Mouse (Mus musculus) neural tube, embryonic 13.5 days (tissue): ENCODE results near the gene Tmc3. TPM values are rescaled to one million over a fixed set of nuclear protein-coding genes. Genes with fewer than 3 reads are reported as not detected.

ENCODE experiments used
- ATAC-seq: fragments of 200-750 bp; cut with Nextera tagmentation; 2 replicates; pipeline ENCODE4 v1.8.0; 2017; ENCODE audit warnings: low read depth, mild to moderate bottlenecking, moderate TSS enrichment, moderate library complexity
- H3K27ac ChIP-seq: fragments of 300-500 bp; sonication (generic); replicated peaks from 2 replicates; pipeline ENCODE4 v1.5.1; 2015; ENCODE audit warnings: moderate library complexity, mild to moderate bottlenecking, inconsistent platforms
- H3K27me3 ChIP-seq: fragments of 300-500 bp; sonication (generic); 2 replicates; pipeline ENCODE4 v1.6.1; 2015; ENCODE audit warnings: mild to moderate bottlenecking, inconsistent platforms
- H3K36me3 ChIP-seq: fragments of 300-500 bp; sonication (generic); 2 replicates; pipeline ENCODE4 v1.6.1; 2015; ENCODE audit warnings: mild to moderate bottlenecking, inconsistent platforms
- H3K4me1 ChIP-seq: fragments of 300-500 bp; sonication (generic); replicated peaks from 2 replicates; pipeline ENCODE4 v1.6.1; 2015; ENCODE audit warnings: inconsistent platforms
- H3K4me2 ChIP-seq: fragments of 300-500 bp; sonication (generic); 2 replicates; pipeline ENCODE4 v1.6.1; 2015; ENCODE audit warnings: inconsistent platforms, mild to moderate bottlenecking, moderate library complexity
- H3K4me3 ChIP-seq: fragments of 300-500 bp; sonication (generic); 2 replicates; pipeline ENCODE4 v1.5.1; 2015; ENCODE audit warnings: mild to moderate bottlenecking, inconsistent platforms
- H3K9ac ChIP-seq: fragments of 300-500 bp; sonication (generic); 2 replicates; pipeline ENCODE4 v1.6.1; 2015; ENCODE audit warnings: moderate library complexity, mild to moderate bottlenecking, inconsistent platforms
- H3K9me3 ChIP-seq: fragments of 300-500 bp; sonication (generic); 2 replicates; pipeline ENCODE4 v1.6.1; 2016; ENCODE audit warnings: inconsistent platforms
- WGBS: fragments of 180-500 bp; shearing (Covaris S2); methylation state at CpG from one replicate; pipeline ENCODE4 v1.1.7; 2015; 5-methylcytosine and 5-hydroxymethylcytosine counted together
- polyA plus RNA-seq: library from polyadenylated mRNA; unstranded; fragments of >200 nt; fragmentation: Nextera tagmentation; extraction: Ambion mirVana; gene quantifications from 2 replicates; pipeline ENCODE4 v1.2.1, GENCODE M21; 2015

The Tmc3 gene
- polyA plus RNA-seq, 1 experiment from 2014 or later: 0.64 TPM

GRCm38 (mm10) chr7:83604180-83604944 lies 19.6 kb downstream of the Tmc3 start:
- Histone ChIP-seq H3K4me2 (no peak overlapping the region), H3K36me3 (no peaks in the 10 kb centered on the region), H3K4me3 (no peak overlapping the region), H3K9me3 (no peaks in the 10 kb centered on the region), H3K27me3 (no peaks in the 10 kb centered on the region), H3K27ac (no peak overlapping the region), H3K9ac (no peak overlapping the region), H3K4me1 (no peaks in the 10 kb centered on the region)
- ATAC-seq: no peak
- 93% methylated on average over 7 of the region's 7 CpGs for WGBS

GRCm38 (mm10) chr7:83606796-83607195 lies 22.1 kb downstream of the Tmc3 start:
- H3K36me3 ChIP-seq: no peaks in the 10 kb centered on the region
- WGBS: 95% methylated on average over 2 of the region's 2 CpGs
- no peaks in the 10 kb centered on the region for H3K4me1 ChIP-seq
- no peak overlapping the region for H3K4me2 ChIP-seq
- H3K9me3 ChIP-seq: no peaks in the 10 kb centered on the region
- H3K4me3 ChIP-seq: no peak overlapping the region
- ATAC-seq: no peak
- no peak overlapping the region for H3K27ac ChIP-seq
- H3K9ac ChIP-seq: no peak overlapping the region
- no peaks in the 10 kb centered on the region for H3K27me3 ChIP-seq

- Histone ChIP-seq H3K4me2 (no peak overlapping the region), H3K4me3 (no peak overlapping the region), H3K36me3 (no peaks in the 10 kb centered on the region), H3K4me1 (no peaks in the 10 kb centered on the region), H3K27ac (no peak overlapping the region), H3K9ac (no peak overlapping the region), H3K27me3 (no peaks in the 10 kb centered on the region), H3K9me3 (no peaks in the 10 kb centered on the region)
- ATAC-seq: no peak
- WGBS: 95% methylated on average over 4 of the region's 4 CpGs
Measured at GRCm38 (mm10) chr7:83609891-83610290, 25.2 kb downstream of the Tmc3 start.

- H3K9ac ChIP-seq: no peak overlapping the region
- no peak overlapping the region for H3K27ac ChIP-seq
- ATAC-seq: no peak
- no peak overlapping the region for H3K4me3 ChIP-seq
- H3K4me1 ChIP-seq: no peaks in the 10 kb centered on the region
- H3K27me3 ChIP-seq: no peaks in the 10 kb centered on the region
- no peaks in the 10 kb centered on the region for H3K9me3 ChIP-seq
- no peak overlapping the region for H3K4me2 ChIP-seq
- no peaks in the 10 kb centered on the region for H3K36me3 ChIP-seq
- WGBS: 97% methylated on average over 1 of the region's 1 CpGs
Measured at GRCm38 (mm10) chr7:83611886-83612285, 27.2 kb downstream of the Tmc3 start.

GRCm38 (mm10) chr7:83615272-83615671 lies 30.5 kb downstream of the Tmc3 start:
- no peak overlapping the region for H3K4me3 ChIP-seq
- H3K9me3 ChIP-seq: no peaks in the 10 kb centered on the region
- H3K4me2 ChIP-seq: no peak overlapping the region
- no peak overlapping the region for H3K9ac ChIP-seq
- no peak for ATAC-seq
- H3K4me1 ChIP-seq: no peaks in the 10 kb centered on the region
- no peaks in the 10 kb centered on the region for H3K27me3 ChIP-seq
- H3K36me3 ChIP-seq: no peaks in the 10 kb centered on the region
- no peak overlapping the region for H3K27ac ChIP-seq
- WGBS: 91% methylated on average over 3 of the region's 3 CpGs

- WGBS: 85% methylated on average over 8 of the region's 8 CpGs
- no peaks in the 10 kb centered on the region for H3K27me3 ChIP-seq
- H3K9ac ChIP-seq: no peak overlapping the region
- no peaks in the 10 kb centered on the region for H3K36me3 ChIP-seq
- H3K4me2 ChIP-seq: no peak overlapping the region
- H3K4me1 ChIP-seq: no peaks in the 10 kb centered on the region
- H3K4me3 ChIP-seq: no peak overlapping the region
- no peak overlapping the region for H3K27ac ChIP-seq
- no peak for ATAC-seq
- H3K9me3 ChIP-seq: no peaks in the 10 kb centered on the region
Measured at GRCm38 (mm10) chr7:83615815-83616214, 31.1 kb downstream of the Tmc3 start.

- no peak overlapping the region for H3K9ac ChIP-seq
- no peaks in the 10 kb centered on the region for H3K36me3 ChIP-seq
- WGBS: 89% methylated on average over 3 of the region's 3 CpGs
- H3K9me3 ChIP-seq: no peaks in the 10 kb centered on the region
- no peaks in the 10 kb centered on the region for H3K4me1 ChIP-seq
- H3K27me3 ChIP-seq: no peaks in the 10 kb centered on the region
- no peak overlapping the region for H3K4me3 ChIP-seq
- no peak overlapping the region for H3K4me2 ChIP-seq
- no peak overlapping the region for H3K27ac ChIP-seq
- ATAC-seq: no peak
Measured at GRCm38 (mm10) chr7:83616268-83616667, 31.5 kb downstream of the Tmc3 start.

- WGBS: 96% methylated on average over 1 of the region's 1 CpGs
- no peaks in the 10 kb centered on the region for H3K27me3 ChIP-seq
- H3K36me3 ChIP-seq: no peaks in the 10 kb centered on the region
Measured at GRCm38 (mm10) chr7:83618709-83619108, 34.0 kb downstream of the Tmc3 start.

GRCm38 (mm10) chr7:83622582-83622981 lies 37.9 kb downstream of the Tmc3 start:
- Histone ChIP-seq H3K4me2 (no peak overlapping the region), H3K9ac (no peak overlapping the region), H3K4me3 (no peak overlapping the region), H3K4me1 (no peaks in the 10 kb centered on the region), H3K36me3 (no peaks in the 10 kb centered on the region), H3K27me3 (no peaks in the 10 kb centered on the region), H3K9me3 (no peaks in the 10 kb centered on the region), H3K27ac (no peak overlapping the region)
- 95% methylated on average over 6 of the region's 6 CpGs for WGBS
- no peak for ATAC-seq

More at GRCm38 (mm10) chr7:83618709-83619108, 34.0 kb downstream of the Tmc3 start:
- no peak for ATAC-seq
- no peak overlapping the region for H3K4me3 ChIP-seq
- H3K4me1 ChIP-seq: no peaks in the 10 kb centered on the region
- H3K9me3 ChIP-seq: no peaks in the 10 kb centered on the region
- H3K27ac ChIP-seq: no peak overlapping the region
- no peak overlapping the region for H3K4me2 ChIP-seq
- H3K9ac ChIP-seq: no peak overlapping the region

- no peaks in the 10 kb centered on the region for H3K36me3 ChIP-seq
- H3K27me3 ChIP-seq: no peaks in the 10 kb centered on the region
- ATAC-seq: no peak
- H3K4me1 ChIP-seq: no peaks in the 10 kb centered on the region
- no peak overlapping the region for H3K4me3 ChIP-seq
- no peak overlapping the region for H3K27ac ChIP-seq
- WGBS: 71% methylated on average over 1 of the region's 1 CpGs
- H3K4me2 ChIP-seq: no peak overlapping the region
- no peak overlapping the region for H3K9ac ChIP-seq
- H3K9me3 ChIP-seq: no peaks in the 10 kb centered on the region
Measured at GRCm38 (mm10) chr7:83624065-83624464, 39.3 kb downstream of the Tmc3 start.

GRCm38 (mm10) chr7:83626557-83627257 lies 42.0 kb downstream of the Tmc3 start:
- 82% methylated on average over 8 of the region's 8 CpGs for WGBS
- Histone ChIP-seq H3K4me1 (peaks cover 10% of the 10 kb centered on the region), H3K4me3 (no peak overlapping the region), H3K9ac (no peak overlapping the region), H3K27ac (no peak overlapping the region), H3K4me2 (no peak overlapping the region), H3K27me3 (no peaks in the 10 kb centered on the region), H3K36me3 (no peaks in the 10 kb centered on the region), H3K9me3 (no peaks in the 10 kb centered on the region)
- ATAC-seq: no peak

- H3K27me3 ChIP-seq: no peaks in the 10 kb centered on the region
- no peak overlapping the region for H3K27ac ChIP-seq
- peaks cover 10% of the 10 kb centered on the region for H3K4me1 ChIP-seq
- no peaks in the 10 kb centered on the region for H3K9me3 ChIP-seq
- no peak overlapping the region for H3K4me3 ChIP-seq
- no peak for ATAC-seq
- H3K36me3 ChIP-seq: no peaks in the 10 kb centered on the region
- H3K4me2 ChIP-seq: no peak overlapping the region
- H3K9ac ChIP-seq: no peak overlapping the region
- 87% methylated on average over 4 of the region's 4 CpGs for WGBS
Measured at GRCm38 (mm10) chr7:83627369-83627768, 42.6 kb downstream of the Tmc3 start.
